Mouse (Mus musculus) left cerebral cortex, postnatal 10 days (tissue): ENCODE data around the gene Gm6356. TPM values are rescaled to one million over a fixed set of nuclear protein-coding genes. Genes with fewer than 3 reads are reported as not detected.
"Not testable (repeated sequence)": the region's sequence is repeated elsewhere in the genome, so short reads cannot be mapped to it uniquely, and the experiment has no call there.

ENCODE experiments used
- DNase-seq, 2 experiments: peaks; one replicate each; pipeline ENCODE4 v3.0.0; 2021 to 2022; ENCODE audit warnings: low spot score in 2 of 2, mixed read lengths in 1 of 2; ENCODE audit errors: extremely low spot score in 1 of 2
- intact Hi-C: fragments of 180-260 bp; cut with DNase I; formaldehyde crosslinking; loops from one replicate; pipeline ENCODE4 v1.15.1; 2025
- total RNA-seq, 2 experiments: library from RNA; stranded (reverse); gene quantifications; 2 replicates each; pipeline ENCODE4 v1.2.3; 2021

Gene Gm6356
- total RNA-seq = not detected

DNA sequence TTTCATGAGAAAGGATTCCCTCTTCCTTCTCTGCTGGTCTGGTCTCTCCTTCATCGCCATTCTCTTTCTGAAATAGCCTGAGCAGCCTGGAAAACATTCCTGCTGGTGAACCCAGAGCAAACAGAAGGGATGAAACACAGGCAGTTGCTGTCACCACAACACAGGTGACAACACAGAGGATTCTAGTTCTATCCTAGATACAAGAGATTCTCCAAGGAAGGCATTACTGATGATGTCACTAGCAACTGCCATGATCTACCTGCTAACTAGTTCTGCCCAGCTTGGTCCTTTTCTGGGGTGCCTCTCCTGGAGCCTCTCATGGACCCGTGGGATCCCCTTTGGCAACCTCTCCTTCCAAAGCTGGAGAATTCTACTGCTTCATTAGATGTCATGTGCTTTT, at the start of gene Gm6356:
Gm6356 (minus strand) TSS at position 101 of the 400 bp plus-strand sequence.
- intact Hi-C loops, DNase-seq: not testable (repeated sequence)

Other genes starting within 250 kb of the Gm6356 start
- gene Gm3636, start 231.5 kb downstream of the Gm6356 start, total RNA-seq = 1 to 10 TPM; 5.1 to 6.9 TPM
- not detected for gene Gm8362, start 199.4 kb downstream of the Gm6356 start, total RNA-seq
- gene Gm3642, start 133.5 kb downstream of the Gm6356 start, total RNA-seq = 1 to 10 TPM in 1 of 2 experiments, not detected in 1; 1.0 TPM
- gene Gm3667, start 83.9 kb downstream of the Gm6356 start, total RNA-seq = 1 to 10 TPM; 4.3 to 4.5 TPM
- gene Gm10406, start 53.6 kb upstream of the Gm6356 start, total RNA-seq = 1 to 10 TPM in 1 of 2 experiments, under 1 TPM in 1; 0.84 to 1.5 TPM
- not detected for gene Gm3685, start 71.2 kb upstream of the Gm6356 start, total RNA-seq
- 1 to 10 TPM; 5.3 to 6.8 TPM for gene Gm3696, start 126.8 kb upstream of the Gm6356 start, total RNA-seq
- not detected for gene Gm6676, start 151.6 kb upstream of the Gm6356 start, total RNA-seq
- 1 to 10 TPM; 1.0 to 1.8 TPM for gene Gm3512, start 200.7 kb upstream of the Gm6356 start, total RNA-seq
- gene Gm16434, start 220.7 kb upstream of the Gm6356 start, total RNA-seq = not detected